Mouse (Mus musculus) B cell, adult 67 days (primary cell): ENCODE data around the gene 4930402F06Rik. TPM values are rescaled to one million over a fixed set of nuclear protein-coding genes. Genes with fewer than 3 reads are reported as not detected.

Experiments
- total RNA-seq, 2 experiments: library from RNA; stranded (reverse); gene quantifications; 4 replicates each; pipeline ENCODE4 v1.2.4; 2023

The 4930402F06Rik gene
- not detected for total RNA-seq

DNA sequence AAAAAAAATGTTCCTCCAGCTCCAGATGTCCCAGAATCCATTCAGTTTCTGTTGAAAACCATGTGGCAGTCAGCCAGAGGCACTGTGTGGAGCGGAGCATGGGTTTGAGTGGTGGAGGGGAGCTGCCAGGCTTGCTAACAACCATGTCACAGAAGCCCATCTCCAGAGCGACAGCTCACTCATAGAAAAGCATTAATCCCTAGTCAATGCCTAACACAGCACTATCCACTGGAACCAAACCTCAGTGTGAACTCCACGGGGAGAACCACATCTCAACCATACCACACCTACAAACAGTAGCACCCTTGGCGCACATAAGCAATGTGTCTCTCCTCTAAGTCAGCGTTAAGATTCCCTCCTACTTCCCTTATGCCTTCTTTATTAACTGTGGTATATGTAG lies at the start of gene 4930402F06Rik:
4930402F06Rik (minus strand) TSS at position 80 of the 400 bp plus-strand sequence.

GRCm38 (mm10) chr2:35367629-35368028 lies 29.3 kb downstream of the 4930402F06Rik start, which contains the start of gene 4930568D16Rik:
4930568D16Rik (minus strand) TSS chr2:35367729.

DNA sequence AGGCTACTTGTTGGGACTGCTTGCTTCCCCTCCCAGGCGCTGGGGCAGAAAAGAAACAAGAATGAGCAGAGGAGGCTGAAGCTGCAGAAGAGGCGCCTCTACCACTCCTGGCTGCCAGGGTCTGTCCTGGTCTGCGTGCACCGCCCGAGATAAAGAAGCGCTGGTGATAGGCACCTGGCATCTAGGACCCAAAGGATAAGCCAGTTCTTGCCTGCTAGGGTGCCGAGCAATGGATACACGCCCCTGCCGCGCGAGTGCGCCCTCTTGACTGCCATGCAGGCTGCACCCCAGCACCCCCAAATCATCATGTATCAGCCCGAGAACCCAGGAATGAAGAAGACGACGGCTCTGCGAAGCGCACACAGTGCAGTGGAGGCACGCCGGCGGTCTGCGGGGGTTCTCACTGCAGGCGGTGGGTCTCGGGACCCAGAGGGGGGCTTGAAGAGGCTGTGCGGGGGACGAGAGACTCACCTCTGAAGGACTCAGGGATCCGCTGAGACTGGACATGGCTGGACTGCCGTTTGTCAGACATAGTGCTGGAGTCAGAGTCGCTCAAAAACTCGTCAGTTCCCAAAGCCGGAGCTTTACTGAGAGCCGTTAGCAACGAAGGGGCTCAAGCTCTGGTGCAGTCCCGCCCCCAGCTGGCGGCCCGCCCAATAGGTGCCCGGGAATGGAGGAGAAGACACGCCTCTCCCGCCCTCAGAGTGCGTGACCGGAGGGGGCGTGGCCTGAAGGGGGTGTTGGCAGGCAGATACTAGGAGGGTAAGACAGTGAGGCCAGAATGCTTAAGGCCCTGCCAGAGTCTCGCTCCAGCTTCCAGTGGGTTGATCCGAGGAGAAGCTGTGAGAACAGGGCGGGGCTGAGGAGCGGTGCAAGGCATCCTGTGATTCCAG lies 60.3 kb downstream of the 4930402F06Rik start, which contains the start of gene Stom:
Stom (minus strand) TSS at position 589 of the 893 bp plus-strand sequence.

Other genes with a start within 250 kb of the 4930402F06Rik start
- 100 to 1,000 TPM; 210 to 214 TPM for gene Rab14, start 196.1 kb downstream of the 4930402F06Rik start, total RNA-seq
- 10 to 100 TPM; 79.0 to 91.3 TPM for gene Gsn, start 140.8 kb downstream of the 4930402F06Rik start, total RNA-seq
- gene Stom, start 60.2 kb downstream of the 4930402F06Rik start, total RNA-seq = 1 to 10 TPM; 6.6 to 6.8 TPM
- gene 4930568D16Rik, start 29.4 kb downstream of the 4930402F06Rik start, total RNA-seq = not detected
- gene Ggta1, start 66.1 kb upstream of the 4930402F06Rik start, total RNA-seq = 100 to 1,000 TPM in 1 of 2 experiments, 10 to 100 TPM in 1; 80.3 to 102 TPM
- gene Dab2ip, start 161.1 kb upstream of the 4930402F06Rik start, total RNA-seq = 1 to 10 TPM; 4.3 to 5.4 TPM